ENCODE assay signal across 10 mouse cellular contexts in genomic region chr9:110896595-110896994, GRCm38 (mm10). TPM values are rescaled to one million over a fixed set of nuclear protein-coding genes. Genes with fewer than 3 reads are reported as not detected.
A peak's percentile ranks its signal among the peaks of the same experiment; 100 is the strongest.
DNase-seq lines count a peak whose midpoint lies in the region; ATAC-seq and TF ChIP-seq lines count a peak whose summit lies in the region.
"Had no signal": no experiment of that assay in that cellular context is flagged by ENCODE, and none has a peak within 500 bp of the region (broad histone marks: within the 10 kb centered on the region; RNA-seq: fewer than 3 reads in every experiment).

No protein-coding gene starts in this region.

- no peaks in the 10 kb centered on the region for H3K9me3 ChIP-seq in heart, embryonic 14.5 days (ENCODE audit: control insufficient read depth, low read length)
- no peaks in the 10 kb centered on the region for H3K9me3 ChIP-seq in midbrain, postnatal 0 days (ENCODE audit: low read length)

- DNase-seq in heart, adult 9 months (ENCODE audit: low spot score in 2 of 2): no peak
- peak; percentile 72 for DNase-seq in induced T-regulatory cell, adult 2 months (ENCODE audit: low read depth)
- no peak for DNase-seq in midbrain, postnatal 0 days (ENCODE audit: low spot score)
- DNase-seq in B cell, adult 2 months: no peak
- no peak for DNase-seq in adrenal gland, postnatal 36 days
- no peak for DNase-seq in left cerebral cortex, postnatal 4 days

- no peak for ATAC-seq in heart, embryonic 14.5 days (ENCODE audit: insufficient number of reproducible peaks, insufficient read depth, low FRiP score, low read depth)
- peak; percentile 76 for ATAC-seq in common myeloid progenitor, adult 5-6 weeks (replicated peaks; ENCODE audit: low read depth, poor library complexity, severe bottlenecking)
- ATAC-seq in midbrain, postnatal 0 days (ENCODE audit: low FRiP score): peak; percentile 35; the same call in 1 of the 2 replicates

- no peak overlapping the region for H3K4me3 ChIP-seq in heart, embryonic 14.5 days (ENCODE audit: control insufficient read depth in 1 of 2, insufficient read depth in 1 of 2, low read depth in 1 of 2, low read length in 2 of 2)
- H3K4me3 ChIP-seq in midbrain, postnatal 0 days (ENCODE audit: low read depth, low read length): no peak overlapping the region

- intact Hi-C loops in left cerebral cortex, postnatal 4 days (cut with DNase I): no loop called here

- no peak for TF ChIP-seq CTCF in midbrain, postnatal 0 days (IDR thresholded peaks at IDR 0.05)

- no peaks in the 10 kb centered on the region for H3K36me3 ChIP-seq in heart, embryonic 14.5 days (ENCODE audit: control insufficient read depth, insufficient read depth, low read length)
- no peaks in the 10 kb centered on the region for H3K36me3 ChIP-seq in midbrain, postnatal 0 days (ENCODE audit: insufficient read depth, low read length)

- H3K27me3 ChIP-seq in heart, embryonic 14.5 days (ENCODE audit: control insufficient read depth, insufficient read depth, low read length): peaks cover 7% of the 10 kb centered on the region; the same call in 1 of the 2 replicates
- no peaks in the 10 kb centered on the region for H3K27me3 ChIP-seq in midbrain, postnatal 0 days (ENCODE audit: insufficient read depth, low read length)

- H3K4me1 ChIP-seq in heart, embryonic 14.5 days (ENCODE audit: control insufficient read depth in 2 of 2, insufficient read depth in 2 of 2, low read length in 2 of 2): peaks cover 4 to 6% of the 10 kb centered on the region in 2 experiments; a peak in 3 of 4 replicates
- no peaks in the 10 kb centered on the region for H3K4me1 ChIP-seq in midbrain, postnatal 0 days (ENCODE audit: insufficient read depth, low read length)

- WGBS in heart, embryonic 14.5 days: 12% methylated on average over 6 of the region's 6 CpGs
- WGBS in midbrain, postnatal 0 days: 9% methylated on average over 5 of the region's 6 CpGs

- no peak overlapping the region for H3K27ac ChIP-seq in heart, embryonic 14.5 days (replicated peaks in 1 of 2; ENCODE audit: control insufficient read depth in 1 of 2, insufficient read depth in 1 of 2, low read depth in 2 of 2, low read length in 2 of 2)
- no peak overlapping the region for H3K27ac ChIP-seq in midbrain, postnatal 0 days (ENCODE audit: low read depth, low read length)

- peak overlapping the region; percentile 31; the same call in 1 of the 2 replicates for H3K4me2 ChIP-seq in heart, embryonic 14.5 days (ENCODE audit: low read length)
- no peak overlapping the region for H3K4me2 ChIP-seq in midbrain, postnatal 0 days (ENCODE audit: low read depth, low read length, poor library complexity, severe bottlenecking)

- no peak overlapping the region for H3K9ac ChIP-seq in heart, embryonic 14.5 days (ENCODE audit: low read length)
- H3K9ac ChIP-seq in midbrain, postnatal 0 days (replicated peaks; ENCODE audit: low read length, poor library complexity, severe bottlenecking): no peak overlapping the region

RNA-seq across cellular contexts. Expression of gene Tmie, which starts 16.7 kb away (rescaled TPM):
- 0.16 and 0.20 TPM in 2 replicates for polyA plus RNA-seq in heart, embryonic 14.5 days (2014; fragmentation: Nextera tagmentation; extraction: Ambion mirVana)
- 0.23 TPM in 1 of 2 replicates, not detected in the other for total RNA-seq in common myeloid progenitor, adult 5-6 weeks (2017)
- 3.7 and 7.6 TPM in 2 replicates for total RNA-seq in midbrain, postnatal 0 days (2014; rRNA removed)
- polyA plus RNA-seq in midbrain, postnatal 0 days (2015; fragmentation: Nextera tagmentation; extraction: Ambion mirVana): 6.6 and 7.6 TPM in 2 replicates
- total RNA-seq in adrenal gland, postnatal 36 days (2021): 1 to 10 TPM; 2.0 to 3.0 TPM
- total RNA-seq in left cerebral cortex, postnatal 4 days (2021): 1 to 10 TPM; 2.8 to 3.4 TPM
- total RNA-seq: MEL had no signal

RNA-seq across cellular contexts. Expression of gene Als2cl, which starts 16.9 kb away (rescaled TPM):
- 1.1 and 1.6 TPM in 2 replicates for polyA plus RNA-seq in heart, embryonic 14.5 days (2014; fragmentation: Nextera tagmentation; extraction: Ambion mirVana)
- 0.87 and 3.1 TPM in 2 replicates for total RNA-seq in common myeloid progenitor, adult 5-6 weeks (2017)
- total RNA-seq in midbrain, postnatal 0 days (2014; rRNA removed): 5.8 and 9.0 TPM in 2 replicates
- polyA plus RNA-seq in midbrain, postnatal 0 days (2015; fragmentation: Nextera tagmentation; extraction: Ambion mirVana): 1.2 and 1.6 TPM in 2 replicates
- 10 to 100 TPM; 12.4 to 16.0 TPM for total RNA-seq in adrenal gland, postnatal 36 days (2021)
- 1 to 10 TPM; 4.4 to 5.9 TPM for total RNA-seq in left cerebral cortex, postnatal 4 days (2021)
- total RNA-seq: MEL had no signal

RNA-seq across cellular contexts. Expression of gene Fam240a, which starts 20.1 kb away (rescaled TPM):
- not detected in 2 replicates for polyA plus RNA-seq in heart, embryonic 14.5 days (2014; fragmentation: Nextera tagmentation; extraction: Ambion mirVana)
- not detected in 2 replicates for total RNA-seq in common myeloid progenitor, adult 5-6 weeks (2017)
- total RNA-seq in midbrain, postnatal 0 days (2014; rRNA removed): not detected in 2 replicates
- polyA plus RNA-seq in midbrain, postnatal 0 days (2015; fragmentation: Nextera tagmentation; extraction: Ambion mirVana): not detected in 2 replicates
- not detected for total RNA-seq in adrenal gland, postnatal 36 days (2021)
- total RNA-seq in left cerebral cortex, postnatal 4 days (2021): not detected
- total RNA-seq: MEL had no signal
- polyA plus RNA-seq: testis, adult 2 months had no signal

RNA-seq across cellular contexts. Expression of gene Prss50, which starts 38.8 kb away (rescaled TPM):
- not detected in 2 replicates for polyA plus RNA-seq in heart, embryonic 14.5 days (2014; fragmentation: Nextera tagmentation; extraction: Ambion mirVana)
- total RNA-seq in common myeloid progenitor, adult 5-6 weeks (2017): 8.7 and 10.2 TPM in 2 replicates
- total RNA-seq in midbrain, postnatal 0 days (2014; rRNA removed): 0.57 and 1.0 TPM in 2 replicates
- polyA plus RNA-seq in midbrain, postnatal 0 days (2015; fragmentation: Nextera tagmentation; extraction: Ambion mirVana): 1.3 and 1.5 TPM in 2 replicates
- total RNA-seq in adrenal gland, postnatal 36 days (2021): not detected
- not detected for total RNA-seq in left cerebral cortex, postnatal 4 days (2021)
- total RNA-seq: MEL had no signal

RNA-seq across cellular contexts. Expression of gene Tdgf1, which starts 49.4 kb away (rescaled TPM):
- polyA plus RNA-seq in heart, embryonic 14.5 days (2014; fragmentation: Nextera tagmentation; extraction: Ambion mirVana): not detected in 2 replicates
- not detected in 2 replicates for total RNA-seq in common myeloid progenitor, adult 5-6 weeks (2017)
- not detected in 2 replicates for total RNA-seq in midbrain, postnatal 0 days (2014; rRNA removed)
- polyA plus RNA-seq in midbrain, postnatal 0 days (2015; fragmentation: Nextera tagmentation; extraction: Ambion mirVana): not detected in 2 replicates
- not detected for total RNA-seq in adrenal gland, postnatal 36 days (2021)
- total RNA-seq in left cerebral cortex, postnatal 4 days (2021): under 1 TPM in 1 of 2 experiments, not detected in 1; 0.54 TPM
- total RNA-seq: MEL had no signal
